Mouse (Mus musculus): ENCODE results near the gene Cnih1. TPM values are rescaled to one million over a fixed set of nuclear protein-coding genes. Genes with fewer than 3 reads are reported as not detected.

The Cnih1 gene
- polyA plus RNA-seq, 1 experiment from 2014 or later: 137 TPM

- peak; percentile 65 for ATAC-seq
- WGBS: 58% methylated on average over 5 of the region's 5 CpGs
- Histone ChIP-seq H3K9me3 (ENCODE audit: low read length) (no peaks in the 10 kb centered on the region), H3K4me2 (replicated peaks; ENCODE audit: low read depth, low read length) (no peak overlapping the region), H3K9ac (replicated peaks; ENCODE audit: low read depth) (no peak overlapping the region), H3K27ac (ENCODE audit: low read length) (no peak overlapping the region), H3K4me3 (ENCODE audit: low read depth, low read length) (no peak overlapping the region), H3K4me1 (ENCODE audit: insufficient read depth, low read depth, low read length) (0 out of 2 replicates have a peak, but pooled peaks cover 3% of the 10 kb centered on the region), H3K27me3 (replicated peaks; ENCODE audit: insufficient read depth, low read length) (no peaks in the 10 kb centered on the region), H3K36me3 (ENCODE audit: insufficient read depth, low read length) (no peaks in the 10 kb centered on the region)
- TF ChIP-seq CTCF (IDR thresholded peaks at IDR 0.05): no peak
- TF ChIP-seq EP300 (IDR thresholded peaks at IDR 0.05): peak; percentile 49; the same call in 1 of the 2 replicates
- peak; percentile 57 for DNase-seq (ENCODE audit: low spot score)
These were observed 5.9 kb upstream of the Cnih1 start for GRCm38 (mm10) chr14:46794157-46794556.

GRCm38 (mm10) chr14:46790723-46791122 is 2.5 kb upstream of the Cnih1 start:
- H3K4me3 ChIP-seq (ENCODE audit: low read depth, low read length): no peak overlapping the region
- ATAC-seq (no peak), DNase-seq (ENCODE audit: low spot score) (no peak)
- H3K4me2 ChIP-seq (replicated peaks; ENCODE audit: low read depth, low read length): no peak overlapping the region
- H3K27ac ChIP-seq (ENCODE audit: low read length): no peak overlapping the region
- no peaks in the 10 kb centered on the region for H3K36me3 ChIP-seq (ENCODE audit: insufficient read depth, low read length)
- no peaks in the 10 kb centered on the region for H3K9me3 ChIP-seq (ENCODE audit: low read length)
- no peaks in the 10 kb centered on the region for H3K27me3 ChIP-seq (replicated peaks; ENCODE audit: insufficient read depth, low read length)
- WGBS: 86% methylated on average over 6 of the region's 6 CpGs
- TF ChIP-seq EP300 (IDR thresholded peaks at IDR 0.05) (no peak), CTCF (IDR thresholded peaks at IDR 0.05) (no peak)
- peaks cover 11% of the 10 kb centered on the region; the same call in 1 of the 2 replicates for H3K4me1 ChIP-seq (ENCODE audit: insufficient read depth, low read depth, low read length)
- H3K9ac ChIP-seq (replicated peaks; ENCODE audit: low read depth): no peak overlapping the region

DNA sequence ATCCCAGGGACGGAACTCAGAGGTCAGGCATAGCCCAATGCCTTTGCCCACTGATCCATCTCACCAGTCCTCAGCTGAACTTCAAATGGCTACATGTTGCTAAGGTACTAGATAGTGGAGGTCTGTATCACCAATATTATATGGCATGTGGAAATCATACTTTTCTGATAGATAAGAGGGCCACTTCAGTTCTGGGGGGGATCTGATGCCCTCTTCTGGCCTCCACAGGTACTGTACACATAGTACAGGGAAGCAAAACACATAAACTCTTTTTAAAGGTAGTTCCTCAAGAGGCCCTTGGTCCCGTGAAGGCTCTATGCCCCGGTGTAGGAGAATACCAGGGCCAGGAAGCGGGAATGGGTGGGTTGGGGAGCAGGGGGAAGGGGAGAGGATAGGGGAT is 2.1 kb upstream of the Cnih1 start:
- no peak overlapping the region for H3K4me3 ChIP-seq (ENCODE audit: low read depth, low read length)
- H3K27me3 ChIP-seq (replicated peaks; ENCODE audit: insufficient read depth, low read length): no peaks in the 10 kb centered on the region
- DNase-seq (ENCODE audit: low spot score) (peak; percentile 32), ATAC-seq (no peak)
- peaks cover 11% of the 10 kb centered on the region; the same call in 1 of the 2 replicates for H3K4me1 ChIP-seq (ENCODE audit: insufficient read depth, low read depth, low read length)
- H3K36me3 ChIP-seq (ENCODE audit: insufficient read depth, low read length): no peaks in the 10 kb centered on the region
- TF ChIP-seq EP300 (IDR thresholded peaks at IDR 0.05): no peak
- TF ChIP-seq CTCF (IDR thresholded peaks at IDR 0.05): peak; percentile 59
- no peak overlapping the region for H3K9ac ChIP-seq (replicated peaks; ENCODE audit: low read depth)
- no peaks in the 10 kb centered on the region for H3K9me3 ChIP-seq (ENCODE audit: low read length)
- no peak overlapping the region for H3K4me2 ChIP-seq (replicated peaks; ENCODE audit: low read depth, low read length)
- WGBS: 59% methylated on average over 4 of the region's 4 CpGs
- H3K27ac ChIP-seq (ENCODE audit: low read length): no peak overlapping the region

DNA sequence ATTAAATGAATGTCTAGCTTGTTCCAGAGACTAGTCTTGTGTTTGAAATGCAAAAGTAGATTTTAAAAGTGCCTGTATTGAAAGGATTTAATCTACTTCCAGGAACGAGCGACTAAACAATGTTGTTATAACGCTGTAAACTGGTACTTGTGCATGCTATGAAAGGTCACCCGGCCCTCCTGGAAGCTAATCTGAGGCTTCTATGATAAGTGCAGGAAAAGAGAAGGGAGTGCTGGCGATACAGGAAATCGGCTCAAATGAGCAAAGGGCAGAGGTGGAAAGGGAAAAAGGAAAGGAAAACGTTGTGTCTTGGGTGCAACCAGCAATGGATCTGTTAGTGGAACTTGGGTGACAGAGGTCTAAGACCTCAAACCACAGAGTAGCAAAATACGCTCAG is 292 bp upstream of the Cnih1 start:
- Histone ChIP-seq H3K4me1 (ENCODE audit: insufficient read depth, low read depth, low read length) (peaks cover 8% of the 10 kb centered on the region; the same call in 1 of the 2 replicates), H3K9ac (replicated peaks; ENCODE audit: low read depth) (peak overlapping the region; percentile 26; the same call in 1 of the 2 replicates), H3K27me3 (replicated peaks; ENCODE audit: insufficient read depth, low read length) (no peaks in the 10 kb centered on the region), H3K36me3 (ENCODE audit: insufficient read depth, low read length) (no peaks in the 10 kb centered on the region), H3K4me3 (ENCODE audit: low read depth, low read length) (no peak overlapping the region), H3K9me3 (ENCODE audit: low read length) (no peaks in the 10 kb centered on the region), H3K27ac (ENCODE audit: low read length) (peak overlapping the region; percentile 34; the same call in 1 of the 2 replicates), H3K4me2 (replicated peaks; ENCODE audit: low read depth, low read length) (0 out of 2 replicates have a peak overlapping the region, but pooled peaks have one; percentile 6)
- 13% methylated on average over 8 of the region's 8 CpGs for WGBS
- DNase-seq (ENCODE audit: low spot score) (no peak), ATAC-seq (no peak)
- TF ChIP-seq EP300 (IDR thresholded peaks at IDR 0.05): no peak
- TF ChIP-seq CTCF (IDR thresholded peaks at IDR 0.05): no peak

GRCm38 (mm10) chr14:46787454-46787786 is 791 bp downstream of the Cnih1 start:
- Histone ChIP-seq H3K27ac (ENCODE audit: low read length) (peak overlapping the region; percentile 95), H3K36me3 (ENCODE audit: insufficient read depth, low read length) (no peaks in the 10 kb centered on the region; the same call in 1 of the 2 replicates), H3K27me3 (replicated peaks; ENCODE audit: insufficient read depth, low read length) (no peaks in the 10 kb centered on the region), H3K4me2 (replicated peaks; ENCODE audit: low read depth, low read length) (peak overlapping the region; percentile 73), H3K4me1 (ENCODE audit: insufficient read depth, low read depth, low read length) (peaks cover 8% of the 10 kb centered on the region; the same call in 1 of the 2 replicates), H3K9ac (replicated peaks; ENCODE audit: low read depth) (peak overlapping the region; percentile 94), H3K4me3 (ENCODE audit: low read depth, low read length) (peak overlapping the region; percentile 96), H3K9me3 (ENCODE audit: low read length) (no peaks in the 10 kb centered on the region)
- no peak for ATAC-seq
- under 1% methylated on average over 11 of the region's 11 CpGs for WGBS
- DNase-seq (ENCODE audit: low spot score): peak; percentile 42
- TF ChIP-seq CTCF (IDR thresholded peaks at IDR 0.05) (no peak), EP300 (IDR thresholded peaks at IDR 0.05) (no peak)

- H3K9ac ChIP-seq (replicated peaks; ENCODE audit: low read depth): no peak overlapping the region
- WGBS: 89% methylated on average over 5 of the region's 5 CpGs
- H3K4me3 ChIP-seq (ENCODE audit: low read depth, low read length): no peak overlapping the region
- ATAC-seq (no peak), DNase-seq (ENCODE audit: low spot score) (no peak)
- no peak overlapping the region for H3K27ac ChIP-seq (ENCODE audit: low read length)
- no peaks in the 10 kb centered on the region; the same call in 1 of the 2 replicates for H3K36me3 ChIP-seq (ENCODE audit: insufficient read depth, low read length)
- no peaks in the 10 kb centered on the region for H3K9me3 ChIP-seq (ENCODE audit: low read length)
- peaks cover 8% of the 10 kb centered on the region; the same call in 1 of the 2 replicates for H3K4me1 ChIP-seq (ENCODE audit: insufficient read depth, low read depth, low read length)
- no peaks in the 10 kb centered on the region for H3K27me3 ChIP-seq (replicated peaks; ENCODE audit: insufficient read depth, low read length)
- no peak for TF ChIP-seq EP300 (IDR thresholded peaks at IDR 0.05)
- H3K4me2 ChIP-seq (replicated peaks; ENCODE audit: low read depth, low read length): no peak overlapping the region
These were observed 3.0 kb downstream of the Cnih1 start for GRCm38 (mm10) chr14:46785247-46785646.
